Mouse (Mus musculus): Measurements from ENCODE around the gene Olfr1183. TPM values are rescaled to one million over a fixed set of nuclear protein-coding genes. Genes with fewer than 3 reads are reported as not detected.

Olfr1183 gene
- polyA plus RNA-seq, 1 experiment from 2014 or later, result not detected

Other genes starting within 250 kb of the Olfr1183 start
- not detected in 2 replicates for gene Olfr1170, start 226.5 kb upstream of the Olfr1183 start, polyA plus RNA-seq (2015; fragmentation: Nextera tagmentation; extraction: Ambion mirVana)
- gene Olfr1173, start 175.0 kb upstream of the Olfr1183 start, polyA plus RNA-seq (2015; fragmentation: Nextera tagmentation; extraction: Ambion mirVana), result 0.03 TPM in 1 of 2 replicates, not detected in the other
- not detected in 2 replicates for gene Olfr1174-ps, start 139.7 kb upstream of the Olfr1183 start, polyA plus RNA-seq (2015; fragmentation: Nextera tagmentation; extraction: Ambion mirVana)
- gene Olfr1175-ps, start 127.7 kb upstream of the Olfr1183 start, polyA plus RNA-seq (2015; fragmentation: Nextera tagmentation; extraction: Ambion mirVana), result not detected in 2 replicates
- gene Olfr1176, start 118.1 kb upstream of the Olfr1183 start, polyA plus RNA-seq (2015; fragmentation: Nextera tagmentation; extraction: Ambion mirVana), result not detected in 2 replicates
- gene Olfr1177-ps, start 108.4 kb upstream of the Olfr1183 start, polyA plus RNA-seq (2015; fragmentation: Nextera tagmentation; extraction: Ambion mirVana), result not detected in 2 replicates
- gene Olfr1178, start 67.8 kb upstream of the Olfr1183 start, polyA plus RNA-seq (2015; fragmentation: Nextera tagmentation; extraction: Ambion mirVana), result not detected in 2 replicates
- gene Olfr1179, start 48.4 kb upstream of the Olfr1183 start, polyA plus RNA-seq (2015; fragmentation: Nextera tagmentation; extraction: Ambion mirVana), result not detected in 2 replicates
- not detected in 2 replicates for gene Olfr1180, start 35.7 kb upstream of the Olfr1183 start, polyA plus RNA-seq (2015; fragmentation: Nextera tagmentation; extraction: Ambion mirVana)
- not detected in 2 replicates for gene Olfr1181, start 28.7 kb upstream of the Olfr1183 start, polyA plus RNA-seq (2015; fragmentation: Nextera tagmentation; extraction: Ambion mirVana)
- gene Gm13757, start 5.7 kb upstream of the Olfr1183 start, polyA plus RNA-seq (2015; fragmentation: Nextera tagmentation; extraction: Ambion mirVana), result not detected in 2 replicates
- not detected in 2 replicates for gene Olfr1184, start 28.7 kb downstream of the Olfr1183 start, polyA plus RNA-seq (2015; fragmentation: Nextera tagmentation; extraction: Ambion mirVana)
- gene Olfr1185-ps1, start 38.5 kb downstream of the Olfr1183 start, polyA plus RNA-seq (2015; fragmentation: Nextera tagmentation; extraction: Ambion mirVana), result not detected in 2 replicates
- gene Olfr1186, start 63.7 kb downstream of the Olfr1183 start, polyA plus RNA-seq (2015; fragmentation: Nextera tagmentation; extraction: Ambion mirVana), result not detected in 2 replicates
- not detected in 2 replicates for gene Olfr1188, start 102.1 kb downstream of the Olfr1183 start, polyA plus RNA-seq (2015; fragmentation: Nextera tagmentation; extraction: Ambion mirVana)
- not detected in 2 replicates for gene Olfr1189, start 131.6 kb downstream of the Olfr1183 start, polyA plus RNA-seq (2015; fragmentation: Nextera tagmentation; extraction: Ambion mirVana)
- gene Olfr1191-ps1, start 185.7 kb downstream of the Olfr1183 start, polyA plus RNA-seq (2015; fragmentation: Nextera tagmentation; extraction: Ambion mirVana), result not detected in 2 replicates
- not detected in 2 replicates for gene Olfr1192-ps1, start 193.6 kb downstream of the Olfr1183 start, polyA plus RNA-seq (2015; fragmentation: Nextera tagmentation; extraction: Ambion mirVana)
- not detected in 2 replicates for gene Olfr1193, start 220.8 kb downstream of the Olfr1183 start, polyA plus RNA-seq (2015; fragmentation: Nextera tagmentation; extraction: Ambion mirVana)
- gene Olfr1195, start 234.3 kb downstream of the Olfr1183 start, polyA plus RNA-seq (2015; fragmentation: Nextera tagmentation; extraction: Ambion mirVana), result not detected in 2 replicates
- not detected in 2 replicates for gene Olfr1196, start 249.7 kb downstream of the Olfr1183 start, polyA plus RNA-seq (2015; fragmentation: Nextera tagmentation; extraction: Ambion mirVana)

Data from heart, embryonic 16.5 days (tissue).